Comparison of ENCODE assay signal across 16 mouse cellular contexts in the genomic region with DNA sequence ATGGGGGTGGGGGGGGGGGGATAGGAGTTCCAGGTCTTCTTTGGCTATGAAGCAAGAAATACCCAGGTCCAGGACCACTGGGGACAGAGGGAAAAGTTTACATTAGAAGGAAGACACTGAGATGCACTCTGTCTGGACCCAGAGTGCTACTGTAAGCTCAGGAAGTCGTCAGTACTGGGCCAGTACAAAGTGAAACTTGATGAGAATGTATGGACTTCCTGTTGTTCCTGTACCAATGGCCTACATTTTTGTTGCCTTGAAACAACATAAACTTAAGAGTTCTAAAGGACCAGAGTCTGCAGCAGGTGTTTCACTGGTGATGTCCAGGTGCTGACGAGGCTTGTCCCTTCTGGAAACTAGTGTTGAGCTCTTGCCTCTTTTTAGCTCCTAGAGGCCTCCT. TPM values are rescaled to one million over a fixed set of nuclear protein-coding genes. Genes with fewer than 3 reads are reported as not detected.
DNase-seq lines count a peak whose midpoint lies in the region; ATAC-seq lines count a peak whose summit lies in the region.
"Had no signal": no experiment of that assay in that cellular context is flagged by ENCODE, and none has a peak within 500 bp of the region (broad histone marks: within the 10 kb centered on the region; RNA-seq: fewer than 3 reads in every experiment).

No protein-coding gene starts in this region.

- H3K36me3 ChIP-seq in heart, embryonic 13.5 days: no peaks in the 10 kb centered on the region
- no peaks in the 10 kb centered on the region for H3K36me3 ChIP-seq in neural tube, embryonic 13.5 days
- no peaks in the 10 kb centered on the region for H3K36me3 ChIP-seq in limb, embryonic 12.5 days
- no peaks in the 10 kb centered on the region for H3K36me3 ChIP-seq in midbrain, embryonic 10.5 days
- H3K36me3 ChIP-seq: embryonic facial prominence, embryonic 13.5 days; limb, embryonic 13.5 days had no signal

- intact Hi-C loops in heart, postnatal 36 days (cut with DNase I): loop anchor here (2.0 kb wide), 2 partner anchors 77 to 305 kb away; a partner anchor contains a TSS

- no peaks in the 10 kb centered on the region for H3K27me3 ChIP-seq in heart, embryonic 13.5 days (replicated peaks)
- H3K27me3 ChIP-seq in neural tube, embryonic 13.5 days: peaks cover 2% of the 10 kb centered on the region; the same call in 1 of the 2 replicates
- H3K27me3 ChIP-seq in limb, embryonic 12.5 days: 0 out of 2 replicates have a peak, but pooled peaks cover 4% of the 10 kb centered on the region
- H3K27me3 ChIP-seq in midbrain, embryonic 10.5 days (ENCODE audit: low read depth, poor library complexity, severe bottlenecking): peaks cover 14% of the 10 kb centered on the region
- H3K27me3 ChIP-seq: embryonic facial prominence, embryonic 13.5 days; forebrain, embryonic 13.5 days; limb, embryonic 13.5 days had no signal

- peak overlapping the region; percentile 88 for H3K4me2 ChIP-seq in heart, embryonic 13.5 days
- no peak overlapping the region for H3K4me2 ChIP-seq in neural tube, embryonic 13.5 days
- peak overlapping the region; percentile 88; the same call in 1 of the 2 replicates for H3K4me2 ChIP-seq in limb, embryonic 12.5 days

- WGBS in heart, embryonic 13.5 days: 64% methylated on average over 2 of the region's 2 CpGs
- WGBS in neural tube, embryonic 13.5 days: 83% methylated on average over 2 of the region's 2 CpGs
- WGBS in limb, embryonic 12.5 days: 78% methylated on average over 2 of the region's 2 CpGs
- WGBS in midbrain, embryonic 10.5 days: 75% methylated on average over 2 of the region's 2 CpGs

- no peak for ATAC-seq in heart, embryonic 13.5 days (ENCODE audit: extremely low read depth, insufficient number of reproducible peaks, low FRiP score, low TSS enrichment)
- ATAC-seq in neural tube, embryonic 13.5 days (ENCODE audit: low read depth): no peak
- no peak for ATAC-seq in limb, embryonic 12.5 days (ENCODE audit: insufficient number of reproducible peaks, insufficient read depth, low FRiP score, low TSS enrichment, low read depth)
- ATAC-seq in megakaryocyte progenitor cell, adult 5-6 weeks (replicated peaks; ENCODE audit: poor library complexity): no peak
- ATAC-seq: forebrain, embryonic 13.5 days; hindbrain, embryonic 16.5 days had no signal

- H3K4me3 ChIP-seq in heart, embryonic 13.5 days: no peak overlapping the region
- no peak overlapping the region for H3K4me3 ChIP-seq in neural tube, embryonic 13.5 days
- H3K4me3 ChIP-seq in limb, embryonic 12.5 days (replicated peaks): no peak overlapping the region
- no peak overlapping the region for H3K4me3 ChIP-seq in midbrain, embryonic 10.5 days

- H3K9ac ChIP-seq in heart, embryonic 13.5 days: no peak overlapping the region
- H3K9ac ChIP-seq in neural tube, embryonic 13.5 days: 0 out of 2 replicates have a peak overlapping the region, but pooled peaks have one; percentile 86
- no peak overlapping the region for H3K9ac ChIP-seq in limb, embryonic 12.5 days (replicated peaks)

- H3K4me1 ChIP-seq in heart, embryonic 13.5 days: peaks cover 26% of the 10 kb centered on the region
- H3K4me1 ChIP-seq in neural tube, embryonic 13.5 days (replicated peaks): peaks cover 29% of the 10 kb centered on the region
- H3K4me1 ChIP-seq in limb, embryonic 12.5 days (replicated peaks): peaks cover 9% of the 10 kb centered on the region
- H3K4me1 ChIP-seq in midbrain, embryonic 10.5 days: peaks cover 24% of the 10 kb centered on the region

- H3K9me3 ChIP-seq in heart, embryonic 13.5 days: no peaks in the 10 kb centered on the region
- H3K9me3 ChIP-seq in neural tube, embryonic 13.5 days: no peaks in the 10 kb centered on the region
- H3K9me3 ChIP-seq in limb, embryonic 12.5 days: 0 out of 2 replicates have a peak, but pooled peaks cover 3% of the 10 kb centered on the region
- peaks cover 5% of the 10 kb centered on the region; the same call in 1 of the 2 replicates for H3K9me3 ChIP-seq in midbrain, embryonic 10.5 days (replicated peaks)
- H3K9me3 ChIP-seq: embryonic facial prominence, embryonic 13.5 days; forebrain, embryonic 13.5 days; limb, embryonic 13.5 days had no signal

- DNase-seq in heart, postnatal 36 days: no peak
- no peak for DNase-seq in neural tube, embryonic 10.5 days (ENCODE audit: extremely low spot score, low spot score)
- no peak for DNase-seq in midbrain, embryonic 10.5 days (ENCODE audit: low spot score)
- no peak for DNase-seq in thymus, postnatal 36 days
- DNase-seq: cerebellum, postnatal 10 days; gastrocnemius, adult 2 months; kidney, postnatal 25 days had no signal

- no peak overlapping the region for H3K27ac ChIP-seq in heart, embryonic 13.5 days (replicated peaks)
- H3K27ac ChIP-seq in neural tube, embryonic 13.5 days (replicated peaks): no peak overlapping the region
- H3K27ac ChIP-seq in limb, embryonic 12.5 days: no peak overlapping the region
- no peak overlapping the region for H3K27ac ChIP-seq in midbrain, embryonic 10.5 days (replicated peaks)
- H3K27ac ChIP-seq: forebrain, embryonic 13.5 days; limb, embryonic 13.5 days; stomach, postnatal 0 days had no signal

RNA-seq across cellular contexts. Expression of a gene that starts 1.2 kb away (rescaled TPM):
- polyA plus RNA-seq in heart, embryonic 13.5 days (2015; fragmentation: Nextera tagmentation; extraction: Ambion mirVana): 57.2 and 60.4 TPM in 2 replicates
- 10 to 100 TPM; 19.8 to 26.0 TPM for total RNA-seq in heart, postnatal 36 days (2021)
- polyA plus RNA-seq in neural tube, embryonic 13.5 days (2015; fragmentation: Nextera tagmentation; extraction: Ambion mirVana): 74.6 and 83.8 TPM in 2 replicates
- polyA plus RNA-seq in limb, embryonic 12.5 days (2016; fragmentation: Nextera tagmentation; extraction: Ambion mirVana): 98.3 and 101 TPM in 2 replicates
- total RNA-seq in megakaryocyte progenitor cell, adult 5-6 weeks (2015): 156 and 188 TPM in 2 replicates
- 214 and 269 TPM in 2 replicates for total RNA-seq in megakaryocyte progenitor cell, adult 5-6 weeks (2017)
- 75.8 and 88.2 TPM in 2 replicates for polyA plus RNA-seq in midbrain, embryonic 10.5 days (2016; fragmentation: Nextera tagmentation; extraction: Ambion mirVana)

RNA-seq across cellular contexts. Expression of a gene that starts 25.7 kb away (rescaled TPM):
- polyA plus RNA-seq in heart, embryonic 13.5 days (2015; fragmentation: Nextera tagmentation; extraction: Ambion mirVana): 121 and 127 TPM in 2 replicates
- total RNA-seq in heart, postnatal 36 days (2021): 10 to 100 TPM; 52.5 to 54.7 TPM
- 144 and 164 TPM in 2 replicates for polyA plus RNA-seq in neural tube, embryonic 13.5 days (2015; fragmentation: Nextera tagmentation; extraction: Ambion mirVana)
- 224 and 225 TPM in 2 replicates for polyA plus RNA-seq in limb, embryonic 12.5 days (2016; fragmentation: Nextera tagmentation; extraction: Ambion mirVana)
- 297 and 301 TPM in 2 replicates for total RNA-seq in megakaryocyte progenitor cell, adult 5-6 weeks (2015)
- 270 and 301 TPM in 2 replicates for total RNA-seq in megakaryocyte progenitor cell, adult 5-6 weeks (2017)
- polyA plus RNA-seq in midbrain, embryonic 10.5 days (2016; fragmentation: Nextera tagmentation; extraction: Ambion mirVana): 248 and 283 TPM in 2 replicates

RNA-seq across cellular contexts. Expression of a gene that starts 43.0 kb away (rescaled TPM):
- polyA plus RNA-seq in heart, embryonic 13.5 days (2015; fragmentation: Nextera tagmentation; extraction: Ambion mirVana): 25.9 and 27.0 TPM in 2 replicates
- 10 to 100 TPM; 12.5 to 14.7 TPM for total RNA-seq in heart, postnatal 36 days (2021)
- polyA plus RNA-seq in neural tube, embryonic 13.5 days (2015; fragmentation: Nextera tagmentation; extraction: Ambion mirVana): 28.7 and 29.6 TPM in 2 replicates
- polyA plus RNA-seq in limb, embryonic 12.5 days (2016; fragmentation: Nextera tagmentation; extraction: Ambion mirVana): 36.3 and 39.5 TPM in 2 replicates
- 50.0 and 55.9 TPM in 2 replicates for total RNA-seq in megakaryocyte progenitor cell, adult 5-6 weeks (2015)
- 36.1 and 39.0 TPM in 2 replicates for total RNA-seq in megakaryocyte progenitor cell, adult 5-6 weeks (2017)
- 24.0 and 27.0 TPM in 2 replicates for polyA plus RNA-seq in midbrain, embryonic 10.5 days (2016; fragmentation: Nextera tagmentation; extraction: Ambion mirVana)
